Mouse (Mus musculus) G1E (cell line): ENCODE results near the gene Srgap3.

ENCODE experiments used
- CTCF ChIP-seq: IDR thresholded peaks from 2 replicates; pipeline ENCODE4 v1.5.1; 2012; ENCODE audit warnings: low read depth, low read length, inconsistent platforms, mixed read lengths
- GATA1 ChIP-seq: IDR thresholded peaks from 2 replicates; pipeline ENCODE4 v1.6.1; 2012; ENCODE audit warnings: borderline replicate concordance, low read length, inconsistent platforms, mixed read lengths

DNA sequence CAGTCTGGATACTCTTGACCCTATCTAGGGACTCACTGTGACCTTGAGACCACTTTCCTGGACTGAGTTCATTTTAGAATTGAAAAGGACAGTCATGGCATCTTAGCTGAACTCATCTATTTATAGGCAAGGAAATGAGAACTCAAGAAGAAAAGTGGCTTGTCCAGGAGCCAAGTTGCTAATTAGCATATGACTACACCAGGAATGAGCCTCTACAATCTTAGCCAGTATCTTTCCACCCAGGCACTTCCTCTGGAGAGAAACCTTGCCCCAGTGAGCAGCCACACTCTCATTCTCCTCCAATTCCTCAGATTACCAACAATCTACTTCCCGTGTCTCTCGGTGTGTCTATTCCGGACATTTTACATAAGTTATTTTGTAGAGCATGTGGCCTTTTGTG is 168.9 kb downstream of the Srgap3 start:
- TF ChIP-seq GATA1 = no peak
- TF ChIP-seq CTCF = no peak
